Mouse (Mus musculus): ENCODE results near the gene Grtp1. TPM values are rescaled to one million over a fixed set of nuclear protein-coding genes. Genes with fewer than 3 reads are reported as not detected.

Grtp1 gene
- polyA plus RNA-seq (2016; fragmentation: Nextera tagmentation; extraction: Ambion mirVana) = 15.3 and 15.4 TPM in 2 replicates

- peak within 1 kb of the TSS; percentile 84 for H3K4me3 ChIP-seq
- no peaks in the 10 kb centered on the region for H3K36me3 ChIP-seq (replicated peaks)
- H3K27me3 ChIP-seq (replicated peaks; ENCODE audit: low read depth, poor library complexity, severe bottlenecking) = peaks cover 73% of the 10 kb centered on the region
- H3K9me3 ChIP-seq = no peaks in the 10 kb centered on the region
- H3K27ac ChIP-seq (replicated peaks) = peak within 1 kb of the TSS; percentile 81
- DNase-seq (ENCODE audit: low spot score) = peak; percentile 80
- peaks cover 26% of the 10 kb centered on the region for H3K4me1 ChIP-seq
- WGBS = under 1% methylated on average over 58 of the region's 58 CpGs
Measured at GRCm38 (mm10) chr8:13200301-13201012, at the start of gene Grtp1. Gene Grtp1, minus strand, starts transcription at chr8:13200620.

- 89% methylated on average over 11 of the region's 11 CpGs for WGBS
- no peak overlapping the region for H3K27ac ChIP-seq (replicated peaks)
- no peaks in the 10 kb centered on the region for H3K27me3 ChIP-seq (replicated peaks; ENCODE audit: low read depth, poor library complexity, severe bottlenecking)
- H3K4me3 ChIP-seq = no peak overlapping the region
- H3K9me3 ChIP-seq = no peaks in the 10 kb centered on the region
- no peaks in the 10 kb centered on the region for H3K4me1 ChIP-seq
- no peak for DNase-seq (ENCODE audit: low spot score)
- no peaks in the 10 kb centered on the region for H3K36me3 ChIP-seq (replicated peaks)
Measured at GRCm38 (mm10) chr8:13244343-13244880, 44.0 kb upstream of the Grtp1 start.

- H3K4me3 ChIP-seq = no peak overlapping the region
- no peaks in the 10 kb centered on the region for H3K4me1 ChIP-seq
- WGBS = 77% methylated on average over 10 of the region's 10 CpGs
- no peaks in the 10 kb centered on the region for H3K27me3 ChIP-seq (replicated peaks; ENCODE audit: low read depth, poor library complexity, severe bottlenecking)
- H3K27ac ChIP-seq (replicated peaks) = no peak overlapping the region
- no peak for DNase-seq (ENCODE audit: low spot score)
- H3K36me3 ChIP-seq (replicated peaks) = no peaks in the 10 kb centered on the region
- H3K9me3 ChIP-seq = no peaks in the 10 kb centered on the region
Measured at GRCm38 (mm10) chr8:13242985-13243870, 42.8 kb upstream of the Grtp1 start.

GRCm38 (mm10) chr8:13240691-13241090 is 40.3 kb upstream of the Grtp1 start:
- H3K36me3 ChIP-seq (replicated peaks) = no peaks in the 10 kb centered on the region
- H3K27ac ChIP-seq (replicated peaks) = no peak overlapping the region
- no peak for DNase-seq (ENCODE audit: low spot score)
- no peaks in the 10 kb centered on the region for H3K4me1 ChIP-seq
- 79% methylated on average over 7 of the region's 7 CpGs for WGBS
- no peak overlapping the region for H3K4me3 ChIP-seq
- no peaks in the 10 kb centered on the region for H3K9me3 ChIP-seq
- no peaks in the 10 kb centered on the region for H3K27me3 ChIP-seq (replicated peaks; ENCODE audit: low read depth, poor library complexity, severe bottlenecking)

GRCm38 (mm10) chr8:13240055-13240454 is 39.6 kb upstream of the Grtp1 start:
- H3K4me3 ChIP-seq = no peak overlapping the region
- no peaks in the 10 kb centered on the region for H3K4me1 ChIP-seq
- no peaks in the 10 kb centered on the region for H3K9me3 ChIP-seq
- WGBS = 95% methylated on average over 9 of the region's 9 CpGs
- no peak for DNase-seq (ENCODE audit: low spot score)
- no peak overlapping the region for H3K27ac ChIP-seq (replicated peaks)
- no peaks in the 10 kb centered on the region for H3K36me3 ChIP-seq (replicated peaks)
- no peaks in the 10 kb centered on the region for H3K27me3 ChIP-seq (replicated peaks; ENCODE audit: low read depth, poor library complexity, severe bottlenecking)

- no peak overlapping the region for H3K27ac ChIP-seq (replicated peaks)
- WGBS = 91% methylated on average over 13 of the region's 13 CpGs
Measured at GRCm38 (mm10) chr8:13234803-13235202, 34.4 kb upstream of the Grtp1 start.

GRCm38 (mm10) chr8:13230471-13230870 is 30.1 kb upstream of the Grtp1 start:
- peaks cover 10% of the 10 kb centered on the region for H3K4me1 ChIP-seq

More at GRCm38 (mm10) chr8:13234803-13235202, 34.4 kb upstream of the Grtp1 start:
- Histone ChIP-seq H3K4me1 (no peaks in the 10 kb centered on the region), H3K27me3 (replicated peaks; ENCODE audit: low read depth, poor library complexity, severe bottlenecking) (no peaks in the 10 kb centered on the region), H3K36me3 (replicated peaks) (no peaks in the 10 kb centered on the region), H3K4me3 (no peak overlapping the region), H3K9me3 (no peaks in the 10 kb centered on the region)
- DNase-seq (ENCODE audit: low spot score) = no peak

GRCm38 (mm10) chr8:13229802-13230201 is 29.4 kb upstream of the Grtp1 start:
- WGBS = 89% methylated on average over 12 of the region's 12 CpGs
- no peak overlapping the region for H3K27ac ChIP-seq (replicated peaks)
- no peaks in the 10 kb centered on the region for H3K9me3 ChIP-seq
- no peaks in the 10 kb centered on the region for H3K36me3 ChIP-seq (replicated peaks)
- no peak overlapping the region for H3K4me3 ChIP-seq
- H3K4me1 ChIP-seq = peaks cover 10% of the 10 kb centered on the region
- DNase-seq (ENCODE audit: low spot score) = no peak
- H3K27me3 ChIP-seq (replicated peaks; ENCODE audit: low read depth, poor library complexity, severe bottlenecking) = no peaks in the 10 kb centered on the region

More at GRCm38 (mm10) chr8:13230471-13230870, 30.1 kb upstream of the Grtp1 start:
- no peaks in the 10 kb centered on the region for H3K36me3 ChIP-seq (replicated peaks)
- H3K27ac ChIP-seq (replicated peaks) = no peak overlapping the region
- H3K27me3 ChIP-seq (replicated peaks; ENCODE audit: low read depth, poor library complexity, severe bottlenecking) = no peaks in the 10 kb centered on the region
- H3K4me3 ChIP-seq = no peak overlapping the region
- 84% methylated on average over 4 of the region's 4 CpGs for WGBS
- no peak for DNase-seq (ENCODE audit: low spot score)
- H3K9me3 ChIP-seq = no peaks in the 10 kb centered on the region

GRCm38 (mm10) chr8:13228923-13229610 is 28.6 kb upstream of the Grtp1 start:
- 57% methylated on average over 9 of the region's 9 CpGs for whole genome bisulfite sequencing
- Histone ChIP-seq H3K9me3 (no peaks in the 10 kb centered on the region), H3K27me3 (replicated peaks; ENCODE audit: low read depth, poor library complexity, severe bottlenecking) (no peaks in the 10 kb centered on the region), H3K4me3 (no peak overlapping the region), H3K36me3 (replicated peaks) (no peaks in the 10 kb centered on the region), H3K27ac (replicated peaks) (no peak overlapping the region), H3K4me1 (peaks cover 10% of the 10 kb centered on the region)
- DNase-seq (ENCODE audit: low spot score) = no peak

GRCm38 (mm10) chr8:13227184-13227583 is 26.8 kb upstream of the Grtp1 start:
- H3K4me3 ChIP-seq = no peak overlapping the region

GRCm38 (mm10) chr8:13226288-13226687 is 25.9 kb upstream of the Grtp1 start:
- Histone ChIP-seq H3K27me3 (replicated peaks; ENCODE audit: low read depth, poor library complexity, severe bottlenecking) (no peaks in the 10 kb centered on the region), H3K4me1 (peaks cover 10% of the 10 kb centered on the region), H3K4me3 (no peak overlapping the region), H3K9me3 (no peaks in the 10 kb centered on the region), H3K36me3 (replicated peaks) (no peaks in the 10 kb centered on the region), H3K27ac (replicated peaks) (no peak overlapping the region)
- 47% methylated on average over 6 of the region's 6 CpGs for WGBS
- peak; percentile 34 for DNase-seq (ENCODE audit: low spot score)

More at GRCm38 (mm10) chr8:13227184-13227583, 26.8 kb upstream of the Grtp1 start:
- no peaks in the 10 kb centered on the region for H3K36me3 ChIP-seq (replicated peaks)
- WGBS = 69% methylated on average over 3 of the region's 3 CpGs
- peaks cover 10% of the 10 kb centered on the region for H3K4me1 ChIP-seq
- no peaks in the 10 kb centered on the region for H3K27me3 ChIP-seq (replicated peaks; ENCODE audit: low read depth, poor library complexity, severe bottlenecking)
- DNase-seq (ENCODE audit: low spot score) = no peak
- H3K9me3 ChIP-seq = no peaks in the 10 kb centered on the region
- no peak overlapping the region for H3K27ac ChIP-seq (replicated peaks)

GRCm38 (mm10) chr8:13224426-13224825 is 24.0 kb upstream of the Grtp1 start:
- H3K4me3 ChIP-seq = no peak overlapping the region
- no peaks in the 10 kb centered on the region for H3K36me3 ChIP-seq (replicated peaks)
- no peak for DNase-seq (ENCODE audit: low spot score)
- H3K27me3 ChIP-seq (replicated peaks; ENCODE audit: low read depth, poor library complexity, severe bottlenecking) = no peaks in the 10 kb centered on the region
- no peak overlapping the region for H3K27ac ChIP-seq (replicated peaks)
- no peaks in the 10 kb centered on the region for H3K9me3 ChIP-seq
- peaks cover 13% of the 10 kb centered on the region for H3K4me1 ChIP-seq
- WGBS = 85% methylated on average over 9 of the region's 9 CpGs

Data from embryonic facial prominence, embryonic 10.5 days (tissue).